Mouse (Mus musculus): ENCODE data around the gene Chil3.
"Not testable (repeated sequence)": the region's sequence is repeated elsewhere in the genome, so short reads cannot be mapped to it uniquely, and the experiment has no call there.

The Chil3 gene

GRCm38 (mm10) chr3:106167464-106167863 lies at the start of gene Chil3:
Gene Chil3, minus strand, starts transcription at chr3:106167564.
- no peak for DNase-seq

GRCm38 (mm10) chr3:106198030-106198429 lies 30.7 kb upstream of the Chil3 start:
- DNase-seq: not testable (repeated sequence)

GRCm38 (mm10) chr3:106197246-106197645 lies 29.9 kb upstream of the Chil3 start:
- DNase-seq: not testable (repeated sequence)

GRCm38 (mm10) chr3:106196276-106196675 lies 28.9 kb upstream of the Chil3 start:
- DNase-seq: no peak

- no peak for DNase-seq
Measured at GRCm38 (mm10) chr3:106195486-106195885, 28.1 kb upstream of the Chil3 start.

- DNase-seq: no peak
Measured at GRCm38 (mm10) chr3:106187991-106188390, 20.6 kb upstream of the Chil3 start.

GRCm38 (mm10) chr3:106177509-106178189 lies 10.3 kb upstream of the Chil3 start:
- DNase-seq: no peak

- not testable (repeated sequence) for DNase-seq
Measured at GRCm38 (mm10) chr3:106174971-106175370, 7.6 kb upstream of the Chil3 start.

GRCm38 (mm10) chr3:106172506-106172905 lies 5.1 kb upstream of the Chil3 start:
- not testable (repeated sequence) for DNase-seq

- DNase-seq: no peak
Measured at GRCm38 (mm10) chr3:106171135-106171731, 3.9 kb upstream of the Chil3 start.

GRCm38 (mm10) chr3:106170522-106171053 lies 3.2 kb upstream of the Chil3 start:
- DNase-seq: no peak

DNA sequence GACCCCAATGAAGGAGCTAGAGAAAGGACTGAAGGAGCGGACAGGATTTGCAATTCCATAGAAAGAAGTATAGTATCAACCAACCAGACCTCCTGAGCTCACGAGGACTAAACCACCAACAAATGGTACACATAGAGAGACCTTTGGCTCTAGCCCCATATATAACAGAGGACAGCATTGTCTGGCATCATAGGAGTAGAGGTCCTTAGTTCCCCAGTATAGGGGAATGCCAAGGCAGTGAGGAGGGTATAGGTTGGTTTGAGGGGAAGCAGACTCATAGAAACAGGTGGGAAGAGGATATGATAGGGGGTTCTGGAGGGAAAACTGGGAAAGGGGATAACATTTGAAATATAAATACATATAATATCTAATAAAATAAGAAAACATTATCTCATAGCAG lies 13.0 kb downstream of the Chil3 start:
- no peak for DNase-seq

DNA sequence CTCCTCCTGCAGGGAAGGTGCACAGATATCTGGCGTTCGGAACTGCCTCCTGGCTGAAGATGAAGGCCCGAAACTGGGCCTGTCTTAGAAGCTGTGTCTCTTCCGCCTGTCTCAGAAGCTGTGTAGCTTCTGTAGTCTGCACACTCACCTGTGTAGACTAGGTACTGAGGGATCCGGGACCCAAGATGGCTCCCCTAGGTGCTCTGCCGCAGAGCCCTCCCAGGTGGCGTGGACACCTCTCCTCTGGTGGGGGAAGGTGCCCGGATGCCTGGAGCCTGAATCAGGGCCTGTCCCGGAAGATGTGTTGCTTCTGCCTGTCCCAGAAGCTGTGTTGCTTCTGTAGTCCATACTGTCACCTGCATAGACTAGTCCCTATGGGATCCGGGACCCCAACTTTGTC lies 23.3 kb downstream of the Chil3 start:
- no peak for DNase-seq

DNA sequence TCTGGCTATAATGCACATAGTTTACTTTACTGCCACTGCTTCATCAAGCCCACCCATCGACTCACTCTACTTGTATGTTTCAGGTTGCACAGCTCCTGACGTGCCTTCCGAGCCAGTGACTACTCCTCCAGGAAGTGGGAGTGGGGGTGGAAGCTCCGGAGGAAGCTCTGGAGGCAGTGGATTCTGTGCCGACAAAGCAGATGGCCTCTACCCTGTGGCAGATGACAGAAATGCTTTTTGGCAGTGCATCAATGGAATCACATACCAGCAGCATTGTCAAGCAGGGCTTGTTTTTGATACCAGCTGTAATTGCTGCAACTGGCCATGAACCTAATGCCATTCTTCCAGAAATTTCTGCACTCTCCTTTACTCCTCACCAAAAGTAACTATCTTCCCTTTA lies 35.7 kb downstream of the Chil3 start:
- no peak for DNase-seq

DNA sequence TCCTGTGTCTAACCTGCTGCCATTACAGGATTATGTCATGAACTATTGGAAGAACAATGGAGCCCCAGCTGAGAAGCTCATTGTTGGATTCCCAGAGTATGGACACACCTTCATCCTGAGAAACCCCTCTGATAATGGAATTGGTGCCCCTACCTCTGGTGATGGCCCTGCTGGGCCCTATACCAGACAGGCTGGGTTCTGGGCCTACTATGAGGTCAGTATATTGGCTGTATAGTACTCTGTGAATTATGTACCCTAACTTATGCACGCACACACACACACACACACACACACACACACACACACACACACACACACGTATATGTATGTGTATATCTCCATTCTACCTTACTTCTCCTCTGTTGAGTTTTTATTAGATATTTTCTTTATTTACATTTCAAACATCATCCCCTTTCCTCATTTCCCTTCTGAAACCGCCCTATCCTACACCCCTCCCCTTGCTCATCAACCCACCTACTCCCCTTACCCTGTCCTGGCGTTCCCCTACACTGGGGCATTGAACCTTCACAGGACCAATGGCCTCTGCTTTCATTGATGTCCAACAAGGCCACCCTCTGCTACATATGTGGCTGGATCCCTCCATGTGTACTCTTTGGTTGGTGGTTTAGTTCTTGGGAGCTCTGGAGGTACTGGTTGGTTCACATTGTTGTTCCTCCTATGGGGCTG lies 38.4 kb downstream of the Chil3 start:
- no peak for DNase-seq

- DNase-seq: no peak
Measured at GRCm38 (mm10) chr3:106126999-106127398, 40.4 kb downstream of the Chil3 start.

DNA sequence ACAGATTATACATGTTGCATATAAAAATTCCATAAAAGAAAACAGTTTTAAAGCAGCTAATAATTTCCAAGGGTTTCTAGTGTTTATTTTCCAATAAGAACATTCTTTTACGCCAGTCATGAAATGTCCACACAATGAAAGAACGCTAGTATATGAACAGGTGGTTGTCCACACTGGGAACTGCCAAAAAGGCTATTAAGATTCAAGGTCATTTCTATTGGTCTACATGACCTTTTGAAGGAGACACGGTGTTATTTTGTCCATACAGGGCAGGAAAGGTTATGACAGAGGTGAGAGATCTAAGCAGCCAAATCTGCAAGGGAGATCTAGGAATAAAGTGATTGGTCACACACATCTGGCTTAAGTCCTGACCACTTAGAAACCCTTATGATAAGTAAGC lies 54.4 kb downstream of the Chil3 start, which contains the start of gene Chia1:
Gene Chia1, plus strand, starts transcription at position 301 of the 400 bp plus-strand sequence.
- no peak for DNase-seq

Measured in kidney, adult 18-20 months (tissue).